Mouse (Mus musculus) liver, adult 2 months (tissue): ENCODE measurements around the gene Fbn1.

Experiments
- CTCF ChIP-seq: fragments of 200-500 bp; IDR thresholded peaks from 2 replicates; pipeline ENCODE4 v1.5.1; 2011; ENCODE audit warnings: low read depth, low read length, control low read depth
- POLR2A ChIP-seq: fragments of 200-500 bp; IDR thresholded peaks from 2 replicates; pipeline ENCODE4 v1.6.1; 2011; ENCODE audit warnings: low read length, control low read depth; ENCODE audit not compliant: insufficient read depth; ENCODE audit errors: extremely low read depth

GRCm38 (mm10) chr2:125290197-125290965, 217.4 kb downstream of the Fbn1 start:
- TF ChIP-seq CTCF (no peak), POLR2A (no peak)
